Mouse (Mus musculus) liver, embryonic 13.5 days (tissue): ENCODE results near the gene Kbtbd12. TPM values are rescaled to one million over a fixed set of nuclear protein-coding genes. Genes with fewer than 3 reads are reported as not detected.

Source experiments
- ATAC-seq: fragments of 200-750 bp; cut with Nextera tagmentation; 2 replicates; pipeline ENCODE4 v1.8.0; 2017; ENCODE audit warnings: low read depth, mild to moderate bottlenecking, moderate number of reproducible peaks, moderate library complexity
- DNase-seq: peaks from one replicate; pipeline ENCODE4 v3.0.0; 2022
- H3K27ac ChIP-seq: fragments of 300-500 bp; sonication (generic); 2 replicates; pipeline ENCODE4 v1.5.1; 2015; ENCODE audit warnings: moderate library complexity, mild to moderate bottlenecking, inconsistent platforms
- H3K27me3 ChIP-seq: fragments of 300-500 bp; sonication (generic); 2 replicates; pipeline ENCODE4 v1.6.1; 2015; ENCODE audit warnings: mild to moderate bottlenecking, inconsistent platforms
- H3K36me3 ChIP-seq: fragments of 300-500 bp; sonication (generic); 2 replicates; pipeline ENCODE4 v1.6.1; 2015; ENCODE audit warnings: mild to moderate bottlenecking, inconsistent platforms
- H3K4me1 ChIP-seq: fragments of 300-500 bp; sonication (generic); replicated peaks from 2 replicates; pipeline ENCODE4 v1.6.1; 2015; ENCODE audit warnings: inconsistent platforms
- H3K4me2 ChIP-seq: fragments of 300-500 bp; sonication (generic); 2 replicates; pipeline ENCODE4 v1.6.1; 2015; ENCODE audit warnings: inconsistent platforms, mild to moderate bottlenecking, moderate library complexity
- H3K4me3 ChIP-seq: fragments of 300-500 bp; sonication (generic); replicated peaks from 2 replicates; pipeline ENCODE4 v1.5.1; 2015; ENCODE audit warnings: mild to moderate bottlenecking, inconsistent platforms
- H3K9ac ChIP-seq: fragments of 300-500 bp; sonication (generic); 2 replicates; pipeline ENCODE4 v1.6.1; 2015; ENCODE audit warnings: mild to moderate bottlenecking, inconsistent platforms
- H3K9me3 ChIP-seq: fragments of 300-500 bp; sonication (generic); replicated peaks from 2 replicates; pipeline ENCODE4 v1.6.1; 2016; ENCODE audit warnings: inconsistent platforms
- WGBS: fragments of 180-500 bp; shearing (Covaris S2); methylation state at CpG from one replicate; pipeline ENCODE4 v1.1.7; 2015; ENCODE audit not compliant: insufficient replicate concordance; 5-methylcytosine and 5-hydroxymethylcytosine counted together
- polyA plus RNA-seq: library from polyadenylated mRNA; unstranded; fragments of >200 nt; fragmentation: Nextera tagmentation; extraction: Ambion mirVana; gene quantifications from 2 replicates; pipeline ENCODE4 v1.2.1, GENCODE M21; 2015

Gene Kbtbd12
- polyA plus RNA-seq, 1 experiment from 2014 or later = 1.1 TPM

GRCm38 (mm10) chr6:88626462-88626861, 11.3 kb downstream of the Kbtbd12 start:
- Histone ChIP-seq H3K27ac (0 out of 2 replicates have a peak overlapping the region, but pooled peaks have one; percentile 6), H3K4me2 (peak overlapping the region; percentile 84), H3K9me3 (no peaks in the 10 kb centered on the region), H3K9ac (peak overlapping the region; percentile 78), H3K4me3 (no peak overlapping the region), H3K27me3 (0 out of 2 replicates have a peak, but pooled peaks cover 2% of the 10 kb centered on the region), H3K4me1 (peaks cover 49% of the 10 kb centered on the region), H3K36me3 (no peaks in the 10 kb centered on the region)
- WGBS = 72% methylated on average over 4 of the region's 4 CpGs
- DNase-seq (no peak), ATAC-seq (no peak)

- Histone ChIP-seq H3K9ac (no peak overlapping the region), H3K27me3 (peaks cover 13% of the 10 kb centered on the region), H3K4me2 (no peak overlapping the region), H3K4me1 (peaks cover 14% of the 10 kb centered on the region), H3K36me3 (no peaks in the 10 kb centered on the region), H3K9me3 (no peaks in the 10 kb centered on the region), H3K27ac (no peak overlapping the region), H3K4me3 (no peak overlapping the region)
- DNase-seq (no peak), ATAC-seq (no peak)
- WGBS = 60% methylated on average over 4 of the region's 4 CpGs
Observed at GRCm38 (mm10) chr6:88621816-88622481, 15.8 kb downstream of the Kbtbd12 start.

- WGBS = 56% methylated on average over 5 of the region's 5 CpGs
- no peaks in the 10 kb centered on the region for H3K4me1 ChIP-seq
Observed at GRCm38 (mm10) chr6:88619542-88619941, 18.2 kb downstream of the Kbtbd12 start.

GRCm38 (mm10) chr6:88615352-88615751, 22.4 kb downstream of the Kbtbd12 start:
- ATAC-seq (no peak), DNase-seq (no peak)
- WGBS = 55% methylated on average over 2 of the region's 2 CpGs
- Histone ChIP-seq H3K27ac (no peak overlapping the region), H3K4me3 (no peak overlapping the region), H3K27me3 (peaks cover 8% of the 10 kb centered on the region), H3K4me1 (no peaks in the 10 kb centered on the region), H3K4me2 (no peak overlapping the region), H3K9me3 (no peaks in the 10 kb centered on the region), H3K36me3 (no peaks in the 10 kb centered on the region), H3K9ac (no peak overlapping the region)

More at GRCm38 (mm10) chr6:88619542-88619941, 18.2 kb downstream of the Kbtbd12 start:
- Histone ChIP-seq H3K27ac (no peak overlapping the region), H3K4me2 (no peak overlapping the region), H3K4me3 (no peak overlapping the region), H3K9me3 (no peaks in the 10 kb centered on the region), H3K27me3 (peaks cover 13% of the 10 kb centered on the region), H3K9ac (no peak overlapping the region), H3K36me3 (no peaks in the 10 kb centered on the region)
- DNase-seq (no peak), ATAC-seq (no peak)

GRCm38 (mm10) chr6:88606417-88606816, 31.3 kb downstream of the Kbtbd12 start:
- H3K9ac ChIP-seq = no peak overlapping the region
- 39% methylated on average over 2 of the region's 2 CpGs for WGBS
- no peak for DNase-seq
- no peak for ATAC-seq
- no peaks in the 10 kb centered on the region for H3K4me1 ChIP-seq
- peaks cover 24% of the 10 kb centered on the region for H3K27me3 ChIP-seq
- no peaks in the 10 kb centered on the region for H3K9me3 ChIP-seq
- no peaks in the 10 kb centered on the region for H3K36me3 ChIP-seq
- no peak overlapping the region for H3K27ac ChIP-seq
- no peak overlapping the region for H3K4me2 ChIP-seq
- H3K4me3 ChIP-seq = no peak overlapping the region

GRCm38 (mm10) chr6:88605715-88606114, 32.0 kb downstream of the Kbtbd12 start:
- 68% methylated on average over 2 of the region's 2 CpGs for WGBS

GRCm38 (mm10) chr6:88605235-88605634, 32.5 kb downstream of the Kbtbd12 start:
- ATAC-seq (no peak), DNase-seq (no peak)
- Histone ChIP-seq H3K4me1 (no peaks in the 10 kb centered on the region), H3K9me3 (no peaks in the 10 kb centered on the region), H3K4me3 (no peak overlapping the region), H3K36me3 (no peaks in the 10 kb centered on the region), H3K27ac (no peak overlapping the region), H3K27me3 (peaks cover 24% of the 10 kb centered on the region), H3K9ac (no peak overlapping the region), H3K4me2 (no peak overlapping the region)
- 64% methylated on average over 2 of the region's 2 CpGs for WGBS

More at GRCm38 (mm10) chr6:88605715-88606114, 32.0 kb downstream of the Kbtbd12 start:
- Histone ChIP-seq H3K9me3 (no peaks in the 10 kb centered on the region), H3K4me1 (no peaks in the 10 kb centered on the region), H3K9ac (no peak overlapping the region), H3K27ac (no peak overlapping the region), H3K27me3 (peaks cover 24% of the 10 kb centered on the region), H3K36me3 (no peaks in the 10 kb centered on the region), H3K4me2 (no peak overlapping the region), H3K4me3 (no peak overlapping the region)
- DNase-seq = no peak
- ATAC-seq = no peak

GRCm38 (mm10) chr6:88596108-88596507, 41.6 kb downstream of the Kbtbd12 start:
- 20% methylated on average over 2 of the region's 2 CpGs for WGBS
- DNase-seq (no peak), ATAC-seq (peak; percentile 70)
- Histone ChIP-seq H3K27ac (no peak overlapping the region), H3K9ac (no peak overlapping the region), H3K4me2 (no peak overlapping the region), H3K9me3 (no peaks in the 10 kb centered on the region), H3K4me1 (peaks cover 7% of the 10 kb centered on the region; the same call in 1 of the 2 replicates), H3K36me3 (no peaks in the 10 kb centered on the region), H3K27me3 (no peaks in the 10 kb centered on the region), H3K4me3 (no peak overlapping the region)

- Histone ChIP-seq H3K36me3 (no peaks in the 10 kb centered on the region), H3K4me3 (no peak overlapping the region), H3K4me1 (peaks cover 11% of the 10 kb centered on the region; the same call in 1 of the 2 replicates), H3K9me3 (no peaks in the 10 kb centered on the region), H3K27me3 (no peaks in the 10 kb centered on the region), H3K9ac (no peak overlapping the region), H3K27ac (no peak overlapping the region), H3K4me2 (no peak overlapping the region)
- 82% methylated on average over 6 of the region's 6 CpGs for WGBS
- ATAC-seq = no peak
- no peak for DNase-seq
Observed at GRCm38 (mm10) chr6:88592367-88592766, 45.4 kb downstream of the Kbtbd12 start.

- Histone ChIP-seq H3K4me2 (no peak overlapping the region), H3K9me3 (no peaks in the 10 kb centered on the region), H3K4me1 (0 out of 2 replicates have a peak, but pooled peaks cover 4% of the 10 kb centered on the region), H3K36me3 (no peaks in the 10 kb centered on the region), H3K27ac (no peak overlapping the region), H3K9ac (no peak overlapping the region), H3K4me3 (no peak overlapping the region), H3K27me3 (0 out of 2 replicates have a peak, but pooled peaks cover 7% of the 10 kb centered on the region)
- no peak for ATAC-seq
- DNase-seq = no peak
- WGBS = 77% methylated on average over 4 of the region's 4 CpGs
Observed at GRCm38 (mm10) chr6:88590231-88590630, 47.5 kb downstream of the Kbtbd12 start.

GRCm38 (mm10) chr6:88589517-88589916, 48.2 kb downstream of the Kbtbd12 start:
- no peak for ATAC-seq

More at GRCm38 (mm10) chr6:88589517-88589916, 48.2 kb downstream of the Kbtbd12 start:
- H3K4me2 ChIP-seq = no peak overlapping the region
- 34% methylated on average over 5 of the region's 5 CpGs for WGBS
- H3K36me3 ChIP-seq = no peaks in the 10 kb centered on the region
- no peaks in the 10 kb centered on the region for H3K9me3 ChIP-seq
- H3K27ac ChIP-seq = no peak overlapping the region
- no peak overlapping the region for H3K4me3 ChIP-seq
- H3K4me1 ChIP-seq = 0 out of 2 replicates have a peak, but pooled peaks cover 4% of the 10 kb centered on the region
- DNase-seq = no peak
- 0 out of 2 replicates have a peak, but pooled peaks cover 10% of the 10 kb centered on the region for H3K27me3 ChIP-seq
- no peak overlapping the region for H3K9ac ChIP-seq
